Mouse (Mus musculus) brain, embryonic 14.5 days (tissue): ENCODE measurements around the gene Radil.

Source experiments
- CTCF ChIP-seq: fragments of 200-500 bp; IDR thresholded peaks from 2 replicates; pipeline ENCODE4 v1.5.1; 2012; ENCODE audit warnings: inconsistent platforms, mild to moderate bottlenecking, moderate library complexity, borderline replicate concordance; ENCODE audit not compliant: insufficient read depth, insufficient read length; ENCODE audit errors: extremely low read depth
- POLR2A ChIP-seq: fragments of 200-500 bp; IDR thresholded peaks from 2 replicates; pipeline ENCODE4 v1.6.1; 2012; ENCODE audit warnings: mild to moderate bottlenecking, inconsistent platforms, borderline replicate concordance; ENCODE audit not compliant: poor library complexity, insufficient read depth, insufficient read length, severe bottlenecking; ENCODE audit errors: extremely low read depth

DNA sequence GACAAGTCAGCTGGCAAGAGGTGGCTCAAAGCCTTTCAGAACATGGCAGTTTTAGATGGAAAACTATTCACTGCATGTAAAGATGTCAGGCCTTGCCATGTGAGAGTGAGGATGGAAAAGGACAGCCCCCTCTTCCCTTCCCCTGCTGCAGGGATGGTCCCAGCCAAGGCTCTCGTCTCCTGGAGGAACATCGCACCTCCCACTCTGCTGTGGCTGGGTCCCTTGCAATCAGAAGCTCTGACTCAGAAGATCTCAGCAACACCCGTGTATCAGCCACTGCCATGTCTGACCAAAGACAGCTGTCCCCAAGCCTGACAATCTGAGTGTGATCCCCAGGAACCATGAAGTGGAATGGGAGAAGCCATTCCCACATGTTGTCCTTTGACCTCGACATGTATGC, 38.8 kb downstream of the Radil start:
- TF ChIP-seq CTCF (no peak), POLR2A (no peak)
